Mouse (Mus musculus): ENCODE data around the gene Jazf1.

Gene Jazf1

DNA sequence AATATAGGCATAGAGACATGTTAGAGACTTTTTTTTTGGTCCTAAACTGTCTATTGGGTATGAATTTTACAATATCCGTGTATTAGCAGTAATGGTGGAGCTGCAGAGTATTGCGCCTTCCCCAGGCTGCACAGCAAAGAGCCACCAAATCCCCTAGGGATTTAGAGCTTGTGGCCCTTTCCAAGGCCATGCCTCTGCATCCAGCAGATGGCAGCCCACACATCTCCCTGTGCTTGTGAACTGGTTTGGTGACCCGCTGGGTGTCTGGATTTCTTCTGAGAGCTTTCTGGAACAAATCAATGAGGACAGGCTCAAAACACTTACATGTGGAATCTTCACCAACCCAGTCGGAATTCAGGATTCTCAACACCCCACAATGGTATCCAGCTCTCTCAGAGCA lies 225.4 kb downstream of the Jazf1 start:
- DNase-seq, result no peak

DNA sequence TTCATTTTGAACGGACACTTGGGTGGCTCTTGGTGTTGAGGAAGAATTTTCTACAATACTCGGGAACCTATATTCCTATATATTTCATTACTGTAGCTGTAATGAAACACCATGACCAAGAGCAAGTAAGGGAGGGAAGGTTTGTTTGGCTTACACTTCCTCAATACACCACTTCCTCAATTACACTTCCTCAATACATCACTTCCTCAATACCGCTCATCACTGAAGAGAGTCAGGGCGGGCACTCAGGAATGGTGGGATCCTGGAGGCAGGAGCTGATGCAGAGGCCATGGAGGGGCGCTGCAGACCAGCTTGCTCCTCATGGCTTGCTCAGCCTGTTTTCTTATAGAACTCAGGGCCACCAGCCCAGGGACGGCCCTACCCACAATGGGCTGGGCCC lies 225.8 kb downstream of the Jazf1 start:
- peak in 1 of 2 experiments; percentile 24 for DNase-seq

DNA sequence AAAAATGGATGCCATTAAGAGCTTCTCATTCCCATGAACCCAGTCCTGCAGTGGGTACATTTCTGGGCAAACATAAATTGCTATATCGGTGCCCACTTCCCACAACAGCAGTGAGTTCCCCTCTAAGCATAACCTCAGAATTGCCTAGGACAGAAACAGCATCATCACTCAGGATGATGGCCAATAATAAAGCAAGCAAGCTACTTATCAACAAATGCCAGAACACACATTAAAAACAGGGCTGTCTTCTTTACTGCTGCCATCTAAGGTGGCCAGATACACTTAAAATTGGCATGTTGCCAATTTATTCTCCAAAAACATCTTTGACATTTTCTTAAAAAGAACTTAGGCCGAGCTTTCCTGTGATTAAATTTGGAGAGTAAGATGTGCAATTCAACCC lies 226.8 kb downstream of the Jazf1 start:
- no peak for DNase-seq

DNA sequence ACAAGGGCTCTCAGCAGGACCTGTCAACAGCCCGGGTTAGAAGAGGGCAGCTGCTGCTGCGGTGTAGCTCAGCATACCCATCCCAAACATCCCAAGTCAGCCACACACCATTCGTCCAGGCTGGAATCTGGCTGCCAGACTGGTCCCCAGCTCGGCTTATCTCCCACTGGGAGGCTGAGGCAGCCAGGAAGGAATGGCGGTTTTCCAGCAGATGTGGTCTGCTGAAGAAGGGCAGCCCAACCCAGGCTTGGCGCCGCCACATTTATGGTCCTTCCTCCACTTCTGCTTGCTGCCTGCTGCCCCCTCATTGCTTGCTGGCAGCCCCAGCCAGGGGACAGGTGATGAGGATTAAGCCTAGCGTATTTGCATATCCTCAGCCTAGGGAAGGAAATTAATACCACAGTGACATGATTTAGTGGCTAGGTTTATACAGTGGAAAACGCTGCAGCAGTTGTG lies 227.8 kb downstream of the Jazf1 start:
- no peak for DNase-seq

DNA sequence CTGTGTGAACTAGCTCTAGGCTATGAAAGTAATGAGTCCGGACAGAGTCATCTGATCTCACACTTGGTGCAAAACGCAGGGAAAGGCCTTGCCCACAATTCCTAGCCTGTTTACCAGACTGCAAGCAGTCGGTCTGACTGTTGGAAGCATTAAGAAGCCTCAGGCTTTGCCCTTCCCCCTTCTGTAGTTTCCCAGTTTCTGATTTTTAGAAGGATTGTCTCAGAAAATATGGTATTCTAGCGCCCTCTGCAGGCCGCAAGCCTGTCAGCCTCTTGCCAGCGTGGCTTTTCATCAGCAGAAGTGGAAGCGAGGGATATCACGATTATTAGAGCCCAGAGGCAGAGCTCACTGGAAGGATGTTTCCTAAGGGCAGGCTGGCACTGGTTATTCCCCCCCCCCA lies 229.7 kb downstream of the Jazf1 start:
- peak in 1 of 2 experiments; percentile 64 for DNase-seq

DNA sequence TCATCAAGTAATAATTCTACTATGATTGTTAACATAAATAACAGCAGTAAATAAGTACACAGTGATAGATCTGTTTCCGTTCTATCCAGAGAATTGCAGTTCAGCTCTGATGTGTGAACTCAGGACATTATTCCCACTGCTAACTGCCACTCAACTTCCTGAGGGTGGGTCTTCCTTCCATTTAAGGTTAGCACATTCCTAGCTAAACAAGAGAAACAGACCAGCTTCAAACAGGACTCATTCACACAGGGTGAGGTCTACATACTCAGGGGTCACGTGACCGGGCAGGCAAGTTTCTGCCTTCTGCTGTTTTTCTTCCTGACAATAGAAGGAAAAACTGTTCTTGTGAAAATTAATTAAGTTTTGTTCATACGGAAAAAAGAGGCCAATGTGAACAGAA lies 230.6 kb downstream of the Jazf1 start:
- DNase-seq, result no peak

DNA sequence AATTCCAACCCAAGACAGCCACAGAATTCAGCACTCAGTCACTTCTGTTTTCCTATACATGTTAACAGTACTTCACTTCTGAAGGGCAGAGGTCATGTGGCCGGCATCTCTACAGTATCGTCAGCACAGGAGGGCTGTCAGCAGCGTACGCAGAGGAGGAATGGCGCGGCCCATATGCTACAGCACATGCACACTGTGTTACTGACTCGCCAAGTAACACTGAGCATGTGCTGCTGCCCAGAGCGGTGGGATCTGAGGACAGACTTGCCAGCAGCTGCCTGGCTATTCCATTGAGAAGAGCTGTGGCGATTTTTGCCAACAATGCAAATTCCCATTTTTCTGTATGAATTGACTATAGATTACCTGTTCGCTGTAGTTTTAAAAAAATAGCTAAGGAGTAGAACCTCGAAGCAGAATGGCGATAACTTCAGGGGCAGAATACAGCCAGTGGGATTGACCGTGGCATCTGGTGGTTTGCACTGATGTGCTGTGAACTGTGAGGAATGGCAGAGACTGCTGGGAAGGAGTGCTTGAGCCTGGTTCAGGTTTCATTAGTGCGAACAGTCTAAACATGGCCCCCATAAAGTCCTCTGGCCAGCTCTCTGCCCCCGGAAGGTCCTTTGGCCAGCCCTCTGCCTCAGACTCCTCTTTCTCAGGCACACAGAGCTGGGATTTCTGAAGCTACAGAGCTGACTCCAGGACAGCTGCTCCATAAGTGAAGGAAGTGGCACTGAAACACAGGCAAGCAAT lies 232.1 kb downstream of the Jazf1 start:
- peak in 1 of 2 experiments; percentile 4 for DNase-seq

DNA sequence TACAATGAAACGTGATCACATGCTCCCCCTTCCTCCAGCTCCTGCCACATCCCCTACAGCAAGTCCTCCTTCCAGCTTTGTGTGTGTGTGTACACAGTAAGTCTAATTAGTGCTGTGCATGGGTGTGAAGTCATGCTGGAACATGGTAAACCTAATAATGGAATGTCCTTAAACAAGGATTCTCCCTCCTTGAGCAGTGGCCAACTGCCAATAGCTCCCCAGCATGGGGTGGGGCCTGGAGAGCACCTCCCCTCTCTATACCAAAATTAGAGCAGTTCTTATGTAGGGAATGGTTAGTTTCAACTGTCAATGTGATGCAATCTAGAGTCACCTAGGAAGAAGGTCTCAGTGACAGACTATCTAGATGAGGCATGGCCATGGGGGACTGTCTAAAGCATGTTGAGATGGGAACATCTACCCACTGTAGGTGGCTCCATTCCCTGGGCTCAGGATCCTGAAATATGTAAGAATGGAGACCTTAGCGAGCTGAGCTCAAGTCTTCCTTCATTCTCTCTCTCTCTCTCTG lies 240.6 kb downstream of the Jazf1 start:
- DNase-seq, result no peak

DNA sequence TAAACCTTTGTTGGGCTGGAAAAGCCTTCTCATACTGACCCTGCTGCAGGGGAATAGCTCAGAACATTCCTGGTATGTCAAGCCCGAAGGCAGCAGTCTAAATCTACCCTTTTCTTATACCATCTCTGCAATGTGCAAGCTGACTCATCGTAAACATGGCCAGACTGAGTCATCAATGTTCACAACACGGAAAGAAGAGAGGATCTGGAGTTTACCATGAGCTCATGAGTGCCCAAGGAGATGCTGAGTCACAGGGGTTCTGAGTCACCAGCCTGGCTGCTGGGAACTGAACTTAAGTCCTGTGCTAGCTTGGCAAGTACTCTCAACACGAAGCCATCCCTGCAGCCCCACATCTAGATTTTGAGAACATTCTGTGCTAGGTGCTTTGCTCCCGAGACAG lies 242.9 kb downstream of the Jazf1 start:
- DNase-seq, result no peak

DNA sequence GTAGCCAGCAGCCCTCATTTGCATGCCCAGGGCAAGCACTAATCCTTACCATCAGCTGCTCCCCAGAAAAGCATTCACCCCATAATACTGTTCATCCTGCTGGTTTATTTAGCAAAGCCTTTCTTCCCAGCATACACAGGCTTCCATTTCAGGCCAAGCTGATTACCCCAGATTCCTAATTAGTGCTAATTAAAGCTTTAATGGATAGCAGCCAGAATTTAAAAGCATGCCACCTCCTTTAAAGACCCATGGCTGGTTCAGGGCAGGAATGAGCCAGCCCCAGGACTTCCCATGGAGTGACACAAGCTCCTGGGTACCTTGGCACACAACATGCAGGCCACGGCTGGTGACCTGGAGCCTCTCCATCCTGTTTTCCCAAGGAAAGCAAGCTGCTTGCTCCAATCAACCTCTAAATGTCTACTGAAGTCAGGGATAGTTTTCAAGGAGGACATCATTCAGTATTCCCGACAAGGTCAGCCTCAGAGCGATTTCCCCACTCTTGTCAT lies 243.4 kb downstream of the Jazf1 start:
- no peak for DNase-seq

DNA sequence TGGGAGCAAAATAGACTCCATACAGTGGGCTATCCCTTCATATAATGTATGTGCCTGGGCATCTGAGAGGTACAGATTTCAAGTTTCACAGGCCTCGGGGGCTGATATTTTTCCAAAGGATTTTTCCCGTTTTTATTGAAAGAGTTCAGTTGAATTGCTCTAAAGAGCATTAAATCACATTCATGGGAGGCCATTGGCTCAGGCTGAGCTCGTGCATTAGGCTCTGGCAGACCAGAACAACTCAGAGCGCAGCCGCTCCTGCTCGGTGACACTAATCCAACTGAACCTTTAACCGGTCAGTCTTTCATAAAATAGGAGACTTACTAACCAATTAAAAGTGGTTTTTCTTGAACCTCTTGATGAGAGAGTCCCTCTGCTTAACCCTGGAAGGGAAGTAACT lies 245.4 kb downstream of the Jazf1 start:
- DNase-seq, result no peak

DNA sequence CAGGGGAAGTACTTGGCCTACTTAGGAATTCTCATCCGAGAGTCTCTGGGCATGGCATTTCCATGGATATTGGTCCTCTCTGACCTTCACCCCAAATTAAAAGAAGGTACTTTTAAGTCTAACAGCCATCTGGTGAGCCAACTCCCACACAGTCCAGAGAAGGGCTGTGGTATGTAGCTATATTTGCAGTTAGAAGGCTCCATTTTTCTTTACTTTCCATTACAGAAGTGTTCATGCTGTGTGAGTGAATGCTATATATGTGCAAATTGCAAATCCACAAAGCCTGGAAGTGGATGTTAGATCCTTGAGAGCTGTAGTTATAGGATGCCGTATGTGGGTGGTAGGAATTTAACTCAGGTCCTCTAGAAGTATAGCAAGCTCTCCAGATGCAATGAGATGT lies 245.8 kb downstream of the Jazf1 start:
- DNase-seq, result no peak

DNA sequence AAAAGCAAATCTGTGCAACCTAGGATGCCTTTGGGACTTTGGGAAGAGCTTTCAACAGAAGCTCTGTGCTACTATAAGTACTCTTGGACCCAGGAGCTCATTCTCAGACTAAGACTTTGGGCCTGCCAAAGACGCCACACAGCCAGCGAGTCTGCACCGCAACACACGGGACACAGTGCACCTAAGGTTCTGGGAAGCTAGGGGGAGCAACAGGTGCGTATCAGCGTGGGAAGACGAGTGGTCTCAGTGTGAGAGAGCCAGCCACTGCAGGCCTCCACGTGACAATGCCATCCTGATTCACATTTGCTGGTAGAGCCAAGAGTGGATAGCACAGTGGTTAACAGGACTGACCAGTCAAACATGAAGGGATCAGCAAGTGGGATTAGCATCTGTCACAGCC lies 249.1 kb downstream of the Jazf1 start:
- no peak for DNase-seq

DNA sequence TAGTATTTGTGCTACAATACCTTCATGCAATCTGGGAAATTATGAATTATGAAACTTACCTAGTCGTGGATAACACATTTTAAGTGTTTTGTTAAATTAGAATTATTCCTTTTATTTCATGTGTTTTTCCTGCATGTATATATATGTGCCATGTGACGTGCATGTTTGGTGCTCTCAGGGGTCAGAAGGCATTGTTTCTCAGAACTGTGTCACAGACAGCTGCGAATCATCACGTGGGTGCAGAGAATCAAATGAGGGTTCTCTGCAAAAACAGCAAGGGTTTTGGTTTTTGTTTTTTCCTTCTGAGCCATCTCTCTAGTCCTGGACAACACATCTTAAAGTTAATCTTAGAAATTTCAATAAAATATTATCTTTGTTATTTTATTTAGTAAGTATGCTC lies 250.4 kb downstream of the Jazf1 start:
- DNase-seq, result no peak

DNA sequence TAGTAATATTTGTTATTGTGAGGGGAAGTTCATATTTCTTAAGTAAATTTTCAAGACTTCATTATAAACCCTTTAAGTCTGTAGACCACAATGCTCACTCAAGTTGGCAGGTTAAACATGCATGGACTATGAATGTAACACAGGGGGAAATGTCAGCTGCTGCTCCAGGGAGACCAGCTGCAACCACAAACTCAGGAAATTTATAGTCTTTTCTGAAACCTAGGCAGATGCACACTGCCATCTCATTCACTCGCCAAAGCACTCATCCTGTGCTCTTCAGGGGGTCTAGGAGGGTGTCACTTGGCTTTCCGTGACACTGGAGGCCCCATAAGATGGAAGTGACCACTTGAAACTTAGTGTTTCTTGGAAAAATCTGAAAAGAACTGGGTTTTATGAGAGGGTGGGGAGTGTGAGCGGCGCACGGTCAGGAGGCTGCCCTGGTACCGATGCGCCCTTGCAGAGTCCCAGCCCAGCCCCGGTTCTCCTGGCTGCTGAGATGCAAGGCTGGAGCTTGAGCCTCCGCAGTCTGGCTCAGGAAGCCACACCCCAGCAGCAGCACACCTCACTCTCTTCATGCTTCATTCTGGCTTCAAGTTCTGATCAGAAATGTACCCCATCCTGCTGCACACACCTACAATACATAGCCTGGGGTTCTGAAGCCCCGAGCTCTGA lies 251.1 kb downstream of the Jazf1 start:
- peak in 1 of 2 experiments; percentile 56 for DNase-seq

DNA sequence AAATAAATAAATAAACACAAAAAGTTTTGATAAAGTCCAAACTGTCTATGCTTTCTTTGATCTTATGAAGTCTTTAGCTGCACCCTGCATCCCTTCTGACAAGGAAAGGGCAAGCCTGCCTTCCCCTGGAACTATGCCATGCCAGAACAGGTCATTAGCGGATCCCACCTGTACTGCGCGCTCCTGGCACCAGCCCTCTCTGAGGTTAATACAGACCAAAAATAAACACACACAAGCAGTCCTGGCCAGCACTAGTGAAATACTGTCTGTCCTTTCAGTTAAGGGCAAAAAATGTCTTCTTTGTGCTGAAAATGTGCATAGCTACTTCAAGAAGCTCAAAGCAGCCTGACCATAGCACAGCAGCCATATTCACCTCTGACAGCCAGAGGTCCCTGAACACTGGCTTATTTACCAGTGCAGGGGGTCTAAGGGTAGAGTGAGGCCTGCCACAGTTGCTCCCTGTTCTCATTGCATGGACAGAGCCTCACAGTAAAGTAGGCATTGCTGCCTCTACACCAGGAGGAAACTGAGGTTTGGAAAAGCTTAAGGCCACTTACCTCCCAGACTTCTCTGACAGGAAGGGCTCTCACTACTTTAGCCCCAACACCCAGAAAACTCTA lies 263.1 kb downstream of the Jazf1 start:
- no peak for DNase-seq

DNA sequence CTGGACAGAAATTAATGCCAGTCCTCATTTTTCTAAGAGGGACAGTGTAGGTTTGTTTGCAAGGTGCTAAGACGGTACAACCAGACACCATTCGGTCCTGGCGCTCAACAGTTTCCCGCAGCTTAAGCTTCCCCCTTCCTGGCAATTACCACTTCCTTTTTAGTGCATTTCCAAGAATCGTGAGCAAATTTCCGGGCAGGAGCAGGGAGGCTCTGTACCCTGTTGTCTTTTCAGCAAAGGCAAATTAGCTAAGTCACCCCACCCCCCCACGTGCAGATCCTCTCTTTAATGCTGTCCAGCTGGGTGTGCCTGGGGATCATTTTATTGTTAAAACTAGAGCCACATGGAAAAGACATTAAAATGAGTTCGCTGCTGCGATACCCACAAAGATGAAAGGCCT lies 266.2 kb downstream of the Jazf1 start:
- DNase-seq, result no peak

DNA sequence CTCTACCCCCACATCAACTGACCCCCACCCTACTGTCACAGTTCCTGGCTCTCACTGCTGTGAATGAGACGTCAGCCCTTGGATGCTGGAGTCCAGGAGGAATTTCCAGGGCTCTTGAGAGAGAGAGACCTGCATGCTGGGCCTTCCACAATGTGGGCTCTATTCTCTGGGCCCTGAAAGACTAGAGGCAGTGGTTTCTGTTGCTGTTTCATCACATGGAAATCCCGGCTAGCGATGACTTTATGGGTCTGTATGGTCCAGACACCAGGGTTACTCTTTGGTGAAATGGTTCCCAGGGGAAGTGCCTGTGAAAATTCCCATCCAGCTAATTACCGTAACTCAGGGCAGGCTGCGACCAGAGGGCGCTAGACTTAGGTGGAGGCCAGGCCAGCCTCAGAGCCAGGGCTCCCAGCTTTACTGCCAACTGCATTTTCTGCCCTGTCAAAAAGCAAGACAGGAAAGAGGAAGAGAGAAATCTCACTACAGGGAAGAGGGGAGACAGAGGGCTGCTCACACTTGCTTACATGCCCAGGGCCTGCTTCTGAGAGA lies 271.1 kb downstream of the Jazf1 start:
- no peak for DNase-seq

DNA sequence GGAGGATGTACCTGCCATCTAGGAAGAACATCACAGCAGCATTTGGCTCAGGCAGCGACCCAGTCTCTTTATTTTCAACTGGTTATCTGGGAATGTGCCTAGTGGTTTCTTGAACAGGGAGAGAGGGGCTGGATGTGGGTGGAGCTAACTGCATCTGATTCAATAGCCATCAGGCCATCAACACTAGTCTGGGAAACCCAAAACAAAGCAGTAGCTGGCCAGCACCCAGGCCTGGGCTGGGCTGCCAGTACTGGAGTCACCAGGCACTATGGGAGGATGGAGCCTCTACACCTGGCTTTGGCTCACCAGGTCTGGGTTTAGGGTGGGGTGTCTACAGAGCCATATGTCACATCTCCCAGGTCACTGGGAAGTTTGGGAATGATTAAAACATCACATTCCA lies 271.7 kb downstream of the Jazf1 start:
- no peak for DNase-seq

DNA sequence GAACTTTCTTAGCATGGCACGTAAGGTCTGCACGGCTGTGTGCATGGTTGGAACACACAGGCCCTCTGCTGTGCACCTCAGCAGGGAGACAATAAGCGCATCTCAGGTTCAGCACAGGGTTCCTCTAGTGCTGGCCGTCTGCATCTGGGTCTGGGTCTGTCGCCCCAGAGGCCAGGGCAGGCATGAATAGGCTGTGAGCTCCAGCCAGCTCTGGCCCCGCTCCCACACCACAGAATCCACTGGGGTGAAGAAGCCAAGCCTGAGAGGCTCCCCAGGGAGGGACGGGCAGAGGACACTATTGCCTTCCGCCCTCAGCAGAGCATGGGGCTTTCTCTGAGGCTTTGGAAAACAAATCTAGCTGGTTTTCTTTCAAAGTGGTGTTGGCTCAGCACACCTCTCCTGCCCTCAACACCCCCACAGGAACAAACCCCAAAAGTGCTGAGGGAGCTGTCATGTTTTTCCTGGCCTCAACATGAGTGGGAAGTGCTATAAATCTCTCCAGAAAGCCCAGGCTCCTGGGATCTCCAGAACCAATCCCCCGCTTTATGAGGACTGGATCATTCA lies 272.3 kb downstream of the Jazf1 start:
- DNase-seq, result no peak

DNA sequence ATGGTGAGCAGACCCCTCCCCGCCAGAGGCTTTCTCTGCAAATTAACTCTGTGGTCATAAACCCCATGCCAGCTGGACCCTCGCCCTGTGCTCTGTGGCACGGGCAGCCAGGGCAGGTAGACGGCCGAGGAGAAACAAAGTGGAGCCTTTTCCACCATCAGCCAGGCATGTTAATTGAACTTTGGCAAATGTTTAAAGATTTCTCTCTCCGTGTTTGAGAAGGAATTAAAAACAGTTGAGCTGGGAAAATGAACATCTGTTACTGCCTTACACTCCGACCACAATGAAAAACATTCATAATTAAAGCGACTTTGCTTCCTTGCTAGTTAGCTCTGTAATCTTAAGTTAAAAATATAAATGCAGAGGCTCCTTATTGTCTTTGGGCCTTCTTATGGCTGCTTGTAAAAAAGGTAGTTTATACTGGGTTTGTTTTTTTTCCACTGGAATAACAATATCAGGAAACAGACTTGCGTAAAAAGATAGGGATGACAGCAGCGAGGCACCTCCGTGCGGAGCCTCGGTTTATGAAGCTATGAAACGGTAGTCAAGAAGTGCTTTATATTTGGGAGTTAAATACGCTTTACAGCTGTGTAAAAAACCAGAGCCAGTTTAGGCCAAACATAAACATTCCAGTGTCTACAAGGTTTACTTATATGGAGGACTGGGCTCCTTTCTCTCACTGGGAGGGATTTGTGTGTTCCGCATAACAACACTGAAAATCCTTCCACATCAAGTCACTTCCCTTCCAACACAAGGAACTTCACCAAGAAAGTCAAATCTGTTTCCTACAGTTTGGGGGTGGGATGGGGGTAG lies 273.2 kb downstream of the Jazf1 start:
- no peak for DNase-seq

DNA sequence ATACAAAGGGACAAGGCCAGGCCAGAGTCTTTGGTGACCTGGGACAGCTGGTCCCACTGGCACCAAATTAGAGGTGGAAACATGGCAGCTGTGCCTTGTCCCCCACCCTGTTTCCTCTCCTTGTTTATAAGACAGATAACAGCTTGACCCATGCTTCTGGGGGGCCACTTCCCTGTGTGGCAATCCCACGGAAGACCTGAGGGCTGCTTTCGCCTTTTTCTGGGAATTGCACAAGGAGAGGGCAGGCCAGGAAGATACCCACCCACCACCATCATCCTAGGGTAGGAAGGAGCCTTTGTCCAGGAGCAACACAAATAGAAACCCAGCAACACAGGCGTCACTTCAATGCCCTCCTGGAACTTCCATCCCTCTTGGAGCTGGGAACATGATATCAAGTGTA lies 276.0 kb downstream of the Jazf1 start:
- DNase-seq, result no peak
